Comparison of ENCODE assay signal across 20 mouse cellular contexts in genomic region chr2:102967417-102967816, GRCm38 (mm10).
A peak's percentile ranks its signal among the peaks of the same experiment; 100 is the strongest.
DNase-seq lines count a peak whose midpoint lies in the region; ATAC-seq lines count a peak whose summit lies in the region.
"Had no signal": no experiment of that assay in that cellular context is flagged by ENCODE, and none has a peak within 500 bp of the region (broad histone marks: within the 10 kb centered on the region; RNA-seq: fewer than 3 reads in every experiment).

No protein-coding gene starts in this region.

- ATAC-seq in CD4-positive, CD25-positive, alpha-beta regulatory T cell, adult 4 months, result peak; percentile 42
- ATAC-seq in activated CD4-positive, CD25-positive, alpha-beta regulatory T cell, adult 4 months, result peak; percentile 19
- ATAC-seq in granulocyte monocyte progenitor cell, adult 5-6 weeks (replicated peaks; ENCODE audit: poor library complexity, severe bottlenecking), result peak; percentile 84
- peak; percentile 87 for ATAC-seq in megakaryocyte progenitor cell, adult 5-6 weeks (replicated peaks; ENCODE audit: poor library complexity)
- ATAC-seq: forebrain, embryonic 14.5 days; hindbrain, postnatal 0 days; intestine, embryonic 16.5 days; midbrain, embryonic 15.5 days had no signal

- no peak for DNase-seq in kidney, postnatal 14 days
- DNase-seq in kidney, adult 18-20 months, result no peak
- DNase-seq in cerebellum, postnatal 10 days, result no peak
- DNase-seq: cerebellum, adult 18-20 months; cerebellum, postnatal 14 days; gastrocnemius, adult 2 months; kidney, adult 9 months; kidney, postnatal 10 days; layer of hippocampus, adult 9-11 months; right cerebral cortex, postnatal 4 days; thymus, adult 2 months; thymus, postnatal 36 days had no signal

Comparison
In these comparisons a context has a peak if more than half of its experiments do, and no peak if none do; other contexts are left out.
1. ATAC-seq: peak in every context shown above with its lines; median percentile 87 in megakaryocyte progenitor cell, adult 5-6 weeks; 84 in granulocyte monocyte progenitor cell, adult 5-6 weeks; 42 in CD4-positive, CD25-positive, alpha-beta regulatory T cell, adult 4 months; 19 in activated CD4-positive, CD25-positive, alpha-beta regulatory T cell, adult 4 months.